Mouse (Mus musculus) cerebellum, adult 8-10 months (tissue): ENCODE results near the gene Atf3.

Experiments used
- DNase-seq: peaks from one replicate; pipeline ENCODE4 v3.0.0; 2022

Gene Atf3

DNA sequence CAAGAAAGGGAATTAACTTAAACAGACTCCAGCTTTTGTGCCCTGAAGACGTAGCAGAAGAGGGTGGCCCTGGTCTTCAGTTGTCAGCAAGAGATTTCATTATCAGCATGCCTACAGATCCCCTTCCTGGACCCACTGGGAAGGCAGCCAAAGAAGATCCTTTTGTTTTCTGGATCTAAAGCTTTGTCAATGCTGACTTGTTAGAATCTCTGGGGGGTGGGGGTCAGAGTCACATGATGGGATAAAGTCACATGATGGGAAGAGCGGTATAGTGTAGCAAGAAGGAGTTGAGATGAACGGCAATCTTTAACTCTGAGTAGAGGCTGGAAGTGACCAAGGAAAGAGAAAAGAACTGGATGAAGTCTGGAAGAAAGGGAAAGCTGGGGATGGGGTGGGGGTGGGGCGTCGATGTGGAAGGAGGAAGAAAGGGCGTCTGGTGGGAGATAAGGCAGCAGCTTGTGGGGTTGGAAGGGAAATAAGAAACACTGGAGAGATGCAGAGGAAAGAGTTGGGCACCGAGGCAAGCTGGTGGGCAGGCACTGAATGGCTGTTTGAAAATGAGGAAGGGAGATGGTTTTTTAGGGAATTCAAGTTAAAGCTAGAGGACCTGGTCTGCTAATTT is 78.9 kb downstream of the Atf3 start:
- DNase-seq = no peak

DNA sequence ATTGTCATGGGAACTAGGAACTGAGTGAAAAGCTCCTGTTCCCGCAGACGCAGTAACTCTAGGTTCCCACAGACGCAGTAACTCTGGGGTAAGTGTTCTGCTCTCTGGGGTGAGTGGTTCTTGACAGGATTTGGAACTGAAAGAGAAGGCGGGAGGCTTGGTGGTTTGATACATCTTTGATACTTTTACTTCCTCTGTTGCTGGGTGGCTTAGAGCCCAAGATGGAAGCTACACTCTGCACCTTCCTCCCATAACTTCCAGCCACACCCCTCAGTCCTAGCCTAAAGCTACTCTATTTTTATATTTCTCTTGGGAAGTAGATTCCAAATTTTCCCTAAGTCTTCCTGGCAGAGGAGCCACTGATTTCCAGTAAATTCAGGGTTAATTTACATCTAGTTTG is 79.4 kb downstream of the Atf3 start:
- DNase-seq = no peak

DNA sequence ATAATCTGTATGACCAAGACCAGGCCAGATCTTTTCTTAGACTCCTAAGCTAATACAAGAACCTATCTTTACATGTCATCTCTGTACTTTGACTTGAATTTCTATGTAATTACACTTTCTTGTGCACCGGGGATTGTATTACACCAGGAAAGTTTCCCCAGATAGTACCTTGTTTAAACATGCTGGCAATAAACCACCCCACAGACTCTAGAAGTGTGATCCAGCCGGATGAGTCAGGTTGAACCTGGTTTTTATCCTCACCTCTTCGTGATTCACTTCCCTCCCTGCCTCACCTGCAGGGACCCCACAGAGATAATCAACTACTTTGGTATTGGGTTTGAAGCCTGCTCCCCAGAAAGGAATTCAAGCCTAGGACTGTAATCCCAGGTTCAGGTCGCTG is 82.4 kb downstream of the Atf3 start:
- no peak for DNase-seq

DNA sequence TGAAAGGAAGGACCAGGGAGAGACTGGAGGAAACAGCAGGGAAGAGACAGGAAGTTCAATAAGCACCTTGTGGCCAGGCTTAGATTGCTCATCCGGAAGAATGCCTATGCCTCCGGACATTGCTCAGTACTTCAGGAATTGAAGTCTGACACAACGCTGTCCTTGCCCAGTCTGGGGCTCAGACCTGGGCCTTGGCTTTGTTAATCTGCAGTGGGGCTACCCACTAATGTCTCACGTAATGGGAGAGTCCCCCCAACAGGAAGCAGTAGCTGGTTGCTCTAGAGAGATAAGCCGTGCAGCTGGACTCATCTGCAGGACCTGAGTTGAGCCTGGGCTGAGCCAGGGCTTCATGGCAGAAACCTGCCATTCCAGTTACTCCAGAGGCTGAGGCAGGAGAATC is 84.9 kb downstream of the Atf3 start:
- no peak for DNase-seq

DNA sequence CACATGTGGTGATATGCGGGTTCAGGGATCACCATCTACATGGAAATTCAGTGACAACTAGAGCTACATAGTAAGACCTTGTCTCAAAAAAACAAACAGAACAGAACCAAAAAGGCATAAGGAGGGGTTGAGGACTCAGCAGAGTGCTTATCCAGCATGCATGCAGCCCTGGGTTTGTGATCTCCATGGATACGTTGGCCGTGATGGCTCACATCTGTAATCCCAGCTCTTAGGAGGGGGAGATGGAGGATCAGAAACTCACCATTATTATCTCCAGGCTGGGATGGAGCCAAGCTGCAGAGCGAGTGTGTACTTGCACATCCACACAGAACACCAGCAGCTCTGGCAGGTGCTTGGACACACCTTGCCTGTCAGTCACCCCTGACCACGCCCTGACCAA is 85.6 kb downstream of the Atf3 start:
- no peak for DNase-seq

DNA sequence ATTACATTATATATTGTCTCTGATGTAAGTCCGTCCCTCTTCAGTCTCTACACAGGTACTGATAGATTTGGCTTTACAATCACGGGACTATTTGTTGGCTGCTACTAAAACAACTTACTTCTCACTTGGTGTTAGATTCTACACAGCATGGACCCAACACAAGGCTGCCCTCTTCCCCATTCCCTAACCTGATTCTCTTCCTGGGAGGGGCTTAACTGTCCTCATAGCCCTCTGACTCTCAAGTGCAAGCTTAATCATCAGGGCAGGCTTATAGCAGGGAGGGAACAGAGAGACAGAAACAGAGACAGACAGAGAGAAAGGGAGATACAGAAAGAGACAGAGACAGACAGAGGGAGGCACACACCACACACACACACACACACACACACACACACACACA is 86.1 kb downstream of the Atf3 start:
- DNase-seq = no peak

DNA sequence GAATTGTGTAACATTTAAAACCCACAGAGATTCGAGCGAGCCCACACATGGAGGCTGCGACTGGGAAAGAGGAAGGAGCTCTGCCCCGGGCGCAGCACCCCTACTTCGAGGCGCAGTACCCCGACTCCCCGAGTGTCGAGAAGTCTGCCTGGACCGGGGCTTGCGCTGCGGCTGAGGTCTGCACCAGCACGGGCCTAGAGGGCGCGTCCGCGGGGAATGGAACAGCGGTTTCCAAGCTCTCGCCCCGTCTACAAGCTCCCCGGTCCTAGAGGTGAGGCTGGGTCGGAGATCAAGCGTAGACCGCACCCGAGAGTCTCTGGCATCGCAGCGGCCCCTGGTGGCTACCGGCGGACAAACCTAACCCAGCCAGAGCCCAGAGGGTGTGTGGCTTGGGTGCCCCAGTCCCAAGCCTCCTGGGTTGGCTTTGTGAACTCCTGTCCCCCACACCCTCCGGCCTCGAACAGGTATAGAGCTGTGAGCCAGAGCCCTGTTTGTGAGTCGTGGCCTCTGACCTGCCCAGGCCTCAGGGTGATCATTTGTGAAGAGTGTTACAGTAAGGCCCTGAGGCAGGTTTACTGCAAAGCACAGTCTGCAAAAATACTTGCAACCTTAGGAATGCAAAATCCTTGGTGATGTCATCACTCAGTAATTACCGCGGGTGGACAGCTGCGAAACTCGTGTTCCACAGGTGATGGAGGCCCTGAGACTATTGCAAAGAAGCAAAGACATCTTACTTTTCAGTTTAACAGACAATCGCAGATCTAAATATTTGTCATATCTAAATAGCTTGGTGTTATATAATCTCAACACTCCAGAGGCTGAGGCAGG is 91.8 kb downstream of the Atf3 start:
- peak; percentile 10 for DNase-seq

DNA sequence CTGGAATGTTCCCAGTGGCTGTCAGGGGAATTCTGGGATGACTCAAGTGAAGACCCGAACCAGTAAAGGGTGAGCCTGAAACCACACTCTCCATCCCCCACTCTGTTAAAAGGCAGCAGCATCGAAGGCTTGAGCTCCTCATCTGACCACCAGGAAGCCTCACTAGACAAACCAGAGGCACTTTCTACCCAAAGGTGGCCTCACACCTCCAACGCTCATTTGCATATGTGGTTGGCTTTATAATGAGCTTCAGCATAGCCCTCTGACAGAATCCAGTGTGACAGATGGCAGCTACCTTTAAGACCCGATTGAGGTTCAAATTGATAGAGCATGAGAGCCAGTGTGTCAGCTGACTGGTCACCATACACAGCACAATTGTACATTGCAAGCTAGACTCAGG is 93.6 kb downstream of the Atf3 start:
- no peak for DNase-seq

DNA sequence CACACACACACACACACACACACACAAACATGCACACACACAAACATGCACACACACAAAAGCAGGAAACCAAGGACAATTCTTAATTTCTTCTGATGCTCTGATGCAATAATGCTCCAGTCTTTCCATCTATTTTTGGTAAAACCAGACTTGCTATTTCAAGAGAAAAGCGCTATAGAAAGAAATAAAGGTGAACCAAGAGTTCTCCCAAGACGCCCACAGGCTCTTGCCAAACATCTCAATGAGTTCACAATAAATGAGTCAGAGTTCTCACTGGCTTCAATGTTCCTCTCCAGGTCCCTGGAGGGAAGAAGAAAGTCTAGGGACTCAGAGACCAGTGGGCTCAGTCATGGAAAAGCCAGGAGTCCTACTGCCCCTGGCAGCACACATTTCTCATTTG is 94.1 kb downstream of the Atf3 start:
- no peak for DNase-seq

DNA sequence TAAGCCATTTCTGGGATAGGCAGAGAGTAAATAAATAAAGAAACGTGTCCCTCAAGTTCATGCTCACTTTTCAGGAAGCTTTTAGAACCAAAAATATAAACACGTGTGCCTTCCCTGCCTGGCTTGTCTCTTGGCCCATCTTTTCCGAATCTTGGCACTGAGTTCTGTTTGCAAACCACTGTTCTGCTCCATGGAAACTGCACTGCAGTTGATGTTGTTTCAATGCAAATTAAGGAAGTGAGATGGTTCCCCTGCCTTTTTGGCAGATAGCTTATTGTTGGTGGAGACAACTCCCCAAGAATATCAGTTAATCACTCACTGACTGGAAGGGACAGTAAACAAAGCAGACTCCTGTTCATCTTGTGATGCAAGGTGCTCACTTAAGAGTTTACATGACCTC is 95.1 kb downstream of the Atf3 start:
- DNase-seq = no peak
